Mouse (Mus musculus) stomach, embryonic 14.5 days (tissue): ENCODE data around the gene Ndufs5. TPM values are rescaled to one million over a fixed set of nuclear protein-coding genes. Genes with fewer than 3 reads are reported as not detected.
A peak's percentile ranks its signal among the peaks of the same experiment; 100 is the strongest.

Experiments used
- ATAC-seq: fragments of 200-750 bp; cut with Nextera tagmentation; 2 replicates; pipeline ENCODE4 v1.8.0; 2017; ENCODE audit warnings: low read depth, moderate TSS enrichment; ENCODE audit not compliant: insufficient number of reproducible peaks, insufficient read depth, low FRiP score
- H3K27ac ChIP-seq: fragments of 300-500 bp; sonication (generic); 2 replicates; pipeline ENCODE4 v1.5.1; 2014; ENCODE audit warnings: mild to moderate bottlenecking, low read length, moderate library complexity, mixed read lengths
- H3K27me3 ChIP-seq: fragments of 300-500 bp; sonication (generic); 2 replicates; pipeline ENCODE4 v1.6.1; 2014; ENCODE audit warnings: low read length, control low read depth, mixed read lengths; ENCODE audit not compliant: control insufficient read depth, insufficient read depth
- H3K36me3 ChIP-seq: fragments of 300-500 bp; sonication (generic); 2 replicates; pipeline ENCODE4 v1.6.1; 2014; ENCODE audit warnings: mild to moderate bottlenecking, control low read depth, low read length, moderate library complexity, mixed read lengths; ENCODE audit not compliant: control insufficient read depth, insufficient read depth
- H3K4me1 ChIP-seq: fragments of 300-500 bp; sonication (generic); 2 replicates; pipeline ENCODE4 v1.6.1; 2014; ENCODE audit warnings: low read length, control low read depth, mixed read lengths; ENCODE audit not compliant: control insufficient read depth, insufficient read depth
- H3K4me2 ChIP-seq: fragments of 300-500 bp; sonication (generic); replicated peaks from 2 replicates; pipeline ENCODE4 v1.6.1; 2014; ENCODE audit warnings: low read depth, low read length, control low read depth
- H3K4me3 ChIP-seq: fragments of 300-500 bp; sonication (generic); 2 replicates; pipeline ENCODE4 v1.5.1; 2014; ENCODE audit warnings: low read depth, low read length, control low read depth
- H3K9ac ChIP-seq: fragments of 300-500 bp; sonication (generic); replicated peaks from 2 replicates; pipeline ENCODE4 v1.6.1; 2014; ENCODE audit warnings: low read depth, mild to moderate bottlenecking, control low read depth, low read length, moderate library complexity, mixed read lengths
- H3K9me3 ChIP-seq: fragments of 300-500 bp; sonication (generic); 2 replicates; pipeline ENCODE4 v1.6.1; 2016; ENCODE audit warnings: low read depth, low read length, control low read depth; ENCODE audit not compliant: control insufficient read depth
- WGBS: fragments of 180-500 bp; shearing (Covaris S2); extraction: QIAGEN DNeasy Blood & Tissue Kit; methylation state at CpG from one replicate; pipeline ENCODE4 v1.1.7; 2014; 5-methylcytosine and 5-hydroxymethylcytosine counted together
- polyA plus RNA-seq: library from polyadenylated mRNA; unstranded; fragments of >200 nt; fragmentation: Nextera tagmentation; extraction: Ambion mirVana; gene quantifications from 2 replicates; pipeline ENCODE4 v1.2.1, GENCODE M21; 2014

Ndufs5 gene
- 297 and 346 TPM in 2 replicates for polyA plus RNA-seq

DNA sequence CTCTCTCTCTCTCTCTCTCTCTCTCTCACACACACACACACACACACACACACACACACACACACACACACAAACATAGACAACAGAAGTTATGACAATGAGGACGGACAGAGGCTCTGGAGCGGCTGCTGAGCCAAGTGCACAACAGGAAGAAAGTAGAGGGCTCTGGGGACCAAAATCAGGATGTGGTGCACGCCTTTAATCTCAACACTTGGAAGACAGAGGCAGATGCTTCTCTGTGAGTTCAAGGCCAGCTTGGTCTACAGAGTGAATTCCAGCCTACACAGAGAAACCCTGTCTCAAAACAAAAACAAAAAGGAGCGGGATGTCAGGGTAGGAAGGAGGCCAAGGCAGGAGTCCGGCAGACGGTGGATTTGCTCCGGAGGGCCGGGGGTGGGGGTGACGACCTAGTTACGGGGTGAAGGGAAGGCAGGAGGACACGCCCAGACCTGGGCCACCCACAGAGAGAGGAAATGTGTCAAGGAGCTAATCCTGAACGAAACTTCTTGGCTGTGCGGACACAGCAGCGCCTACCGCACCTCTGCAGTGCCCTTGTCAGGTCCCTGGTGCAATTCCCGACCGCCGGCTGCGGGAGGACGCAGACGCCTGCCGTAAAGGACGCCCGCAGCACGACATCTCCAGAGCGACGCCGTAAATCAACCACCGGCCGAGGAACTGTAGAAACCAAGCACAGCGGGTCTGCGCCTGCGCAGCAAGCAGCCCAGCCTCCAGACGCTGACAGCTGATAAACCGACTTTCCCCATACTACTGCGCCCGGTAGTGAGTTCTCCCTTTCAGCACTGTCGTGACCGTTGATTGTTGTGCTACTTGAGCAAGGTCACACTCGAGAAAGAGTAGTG lies at the start of gene Ndufs5:
TSS of gene Ndufs5 (minus strand) at position 629 of the 860 bp plus-strand sequence.
- peaks cover 4% of the 10 kb centered on the region for H3K36me3 ChIP-seq
- no peaks in the 10 kb centered on the region for H3K27me3 ChIP-seq
- H3K9ac ChIP-seq, result peak within 1 kb of the TSS; percentile 71
- H3K27ac ChIP-seq, result peak within 1 kb of the TSS; percentile 3; the same call in 1 of the 2 replicates
- peaks cover 3% of the 10 kb centered on the region; the same call in 1 of the 2 replicates for H3K4me1 ChIP-seq
- H3K4me2 ChIP-seq, result peak within 1 kb of the TSS; percentile 64
- peak; percentile 98 for ATAC-seq
- under 1% methylated on average over 40 of the region's 40 CpGs for WGBS
- no peaks in the 10 kb centered on the region for H3K9me3 ChIP-seq
- peak within 1 kb of the TSS; percentile 53 for H3K4me3 ChIP-seq

- no peaks in the 10 kb centered on the region for H3K4me1 ChIP-seq
- no peaks in the 10 kb centered on the region for H3K27me3 ChIP-seq
- H3K27ac ChIP-seq, result no peak overlapping the region
- ATAC-seq, result no peak
- H3K4me3 ChIP-seq, result no peak overlapping the region
- no peak overlapping the region for H3K9ac ChIP-seq
- no peaks in the 10 kb centered on the region for H3K36me3 ChIP-seq
- 60% methylated on average over 6 of the region's 6 CpGs for WGBS
- no peaks in the 10 kb centered on the region for H3K9me3 ChIP-seq
- no peak overlapping the region for H3K4me2 ChIP-seq
Observed at GRCm38 (mm10) chr4:123765071-123765470, 47.1 kb upstream of the Ndufs5 start.

DNA sequence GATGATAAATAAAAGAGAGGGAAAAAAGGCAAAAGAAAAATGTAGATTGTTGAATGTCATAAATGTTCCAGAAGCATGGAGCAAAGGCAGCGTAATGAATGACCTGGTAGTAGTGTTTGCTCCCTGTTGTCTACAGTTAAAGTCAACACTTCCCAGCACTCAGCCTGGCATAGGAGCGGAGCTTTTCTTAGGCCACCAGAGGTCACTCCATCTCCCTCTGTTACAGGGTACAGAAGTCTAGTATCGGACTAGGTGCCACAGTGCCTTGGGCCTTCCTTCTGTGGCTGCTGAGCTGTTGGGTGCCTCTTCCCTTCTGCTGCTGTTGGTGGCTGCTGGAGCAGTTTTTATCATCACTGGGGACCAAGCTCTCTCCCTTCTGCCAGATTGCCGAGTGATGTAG lies 40.3 kb upstream of the Ndufs5 start:
- H3K4me1 ChIP-seq, result no peaks in the 10 kb centered on the region
- WGBS, result 55% methylated on average over 4 of the region's 4 CpGs
- no peak overlapping the region for H3K4me2 ChIP-seq
- H3K27ac ChIP-seq, result no peak overlapping the region
- no peaks in the 10 kb centered on the region for H3K27me3 ChIP-seq
- no peak overlapping the region for H3K9ac ChIP-seq
- H3K36me3 ChIP-seq, result no peaks in the 10 kb centered on the region
- no peak for ATAC-seq
- H3K9me3 ChIP-seq, result no peaks in the 10 kb centered on the region
- no peak overlapping the region for H3K4me3 ChIP-seq

- H3K9ac ChIP-seq, result peak overlapping the region; percentile 82; the same call in 1 of the 2 replicates
- 2% methylated on average over 8 of the region's 8 CpGs for WGBS
Observed at GRCm38 (mm10) chr4:123750707-123751312, 32.8 kb upstream of the Ndufs5 start.

GRCm38 (mm10) chr4:123750152-123750651 lies 32.2 kb upstream of the Ndufs5 start, which contains the start of gene Akirin1:
Akirin1 (minus strand) TSS chr4:123750345.
- Histone ChIP-seq H3K9ac (peak within 1 kb of the TSS; percentile 82), H3K4me2 (peak within 1 kb of the TSS; percentile 81), H3K27ac (peak within 1 kb of the TSS; percentile 79), H3K4me1 (peaks cover 9% of the 10 kb centered on the region; the same call in 1 of the 2 replicates), H3K4me3 (peak within 1 kb of the TSS; percentile 99), H3K36me3 (no peaks in the 10 kb centered on the region), H3K9me3 (no peaks in the 10 kb centered on the region), H3K27me3 (no peaks in the 10 kb centered on the region)
- 0% methylated on average over 36 of the region's 46 CpGs for WGBS
- peak; percentile 98 for ATAC-seq

More at GRCm38 (mm10) chr4:123750707-123751312, 32.8 kb upstream of the Ndufs5 start:
- Histone ChIP-seq H3K27ac (no peak overlapping the region), H3K36me3 (no peaks in the 10 kb centered on the region), H3K9me3 (no peaks in the 10 kb centered on the region), H3K4me1 (peaks cover 9% of the 10 kb centered on the region; the same call in 1 of the 2 replicates), H3K27me3 (no peaks in the 10 kb centered on the region), H3K4me3 (peak overlapping the region; percentile 99), H3K4me2 (peak overlapping the region; percentile 53)
- ATAC-seq, result no peak

DNA sequence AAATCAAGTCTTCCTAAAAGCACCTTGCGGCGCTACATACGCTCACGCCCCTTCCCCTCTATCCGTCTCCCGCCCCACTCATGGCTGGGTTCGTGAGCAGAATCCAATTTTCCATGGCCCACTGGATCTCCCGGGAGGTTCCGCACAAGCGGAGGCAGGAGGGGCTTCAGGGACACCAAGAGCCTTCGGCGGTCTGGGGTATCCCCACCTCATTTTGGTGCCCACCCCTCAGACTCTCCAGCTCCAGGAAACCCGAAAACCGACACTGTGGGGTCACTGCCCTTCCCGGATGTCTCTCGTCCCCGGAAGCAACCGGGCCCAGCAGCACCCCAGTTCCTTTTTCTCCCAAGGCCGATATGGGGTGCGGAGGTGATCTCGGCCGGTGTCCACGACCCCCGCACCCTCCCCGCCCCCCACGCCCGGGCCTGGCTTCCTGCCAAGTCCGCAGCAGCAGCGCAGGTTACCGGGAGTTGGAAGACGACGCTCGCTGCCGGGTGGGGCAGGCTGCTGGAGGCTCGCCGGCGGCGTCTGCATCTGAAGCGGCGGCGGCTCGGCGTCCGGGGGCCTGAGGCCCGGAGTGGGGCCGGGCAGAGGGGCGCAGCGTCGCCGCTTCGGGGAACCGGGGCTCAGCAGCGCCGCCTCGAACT lies 31.6 kb upstream of the Ndufs5 start:
- Histone ChIP-seq H3K27ac (peak overlapping the region; percentile 79), H3K4me1 (peaks cover 9% of the 10 kb centered on the region; the same call in 1 of the 2 replicates), H3K9ac (peak overlapping the region; percentile 82), H3K4me3 (peak overlapping the region; percentile 99), H3K9me3 (no peaks in the 10 kb centered on the region), H3K4me2 (peak overlapping the region; percentile 81), H3K27me3 (no peaks in the 10 kb centered on the region), H3K36me3 (no peaks in the 10 kb centered on the region)
- under 1% methylated on average over 51 of the region's 55 CpGs for WGBS
- peak; percentile 75 for ATAC-seq

DNA sequence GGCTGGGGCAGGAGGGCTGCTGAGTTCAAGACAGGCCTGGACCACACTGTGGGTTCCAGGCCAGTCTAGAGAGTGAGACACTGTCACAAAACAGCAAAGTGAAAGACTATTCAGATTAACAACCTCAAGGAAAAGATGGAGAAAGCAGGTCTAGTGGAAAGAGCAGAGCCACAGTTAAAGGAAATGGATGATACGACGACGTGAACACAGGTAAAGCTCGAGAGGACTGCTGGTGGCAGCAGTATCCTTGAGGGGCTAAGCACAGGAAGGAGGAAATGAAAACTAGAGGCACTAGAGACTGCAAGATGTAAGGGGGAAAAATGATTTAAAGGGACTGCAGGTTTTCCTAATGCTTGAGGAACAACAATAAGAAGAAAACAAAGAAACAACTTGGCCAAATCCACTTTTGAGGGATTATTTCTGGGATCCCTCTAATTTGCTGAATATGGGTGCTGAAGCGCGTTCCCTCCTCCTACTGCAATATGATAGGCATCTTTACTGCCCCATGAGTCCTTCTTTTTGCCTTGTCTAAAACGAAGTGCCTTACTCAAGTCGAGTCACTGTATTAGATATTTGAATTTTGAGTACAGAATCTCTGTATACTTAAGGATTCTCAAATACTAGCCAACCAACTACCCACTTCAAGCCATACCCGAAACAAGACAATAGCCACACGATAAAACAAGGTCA lies 30.9 kb upstream of the Ndufs5 start:
- Histone ChIP-seq H3K4me3 (peak overlapping the region; percentile 99), H3K4me2 (peak overlapping the region; percentile 81), H3K4me1 (peaks cover 9% of the 10 kb centered on the region; the same call in 1 of the 2 replicates), H3K27me3 (no peaks in the 10 kb centered on the region), H3K36me3 (no peaks in the 10 kb centered on the region), H3K9ac (peak overlapping the region; percentile 82), H3K9me3 (no peaks in the 10 kb centered on the region), H3K27ac (no peak overlapping the region)
- ATAC-seq, result no peak
- WGBS, result 11% methylated on average over 10 of the region's 10 CpGs
